Mouse (Mus musculus) brain, embryonic 14.5 days (tissue): Measurements from ENCODE around the gene Spred2.

ENCODE experiments used
- CTCF ChIP-seq: fragments of 200-500 bp; IDR thresholded peaks from 2 replicates; pipeline ENCODE4 v1.5.1; 2012; ENCODE audit warnings: inconsistent platforms, mild to moderate bottlenecking, moderate library complexity, borderline replicate concordance; ENCODE audit not compliant: insufficient read depth, insufficient read length; ENCODE audit errors: extremely low read depth
- POLR2A ChIP-seq: fragments of 200-500 bp; IDR thresholded peaks from 2 replicates; pipeline ENCODE4 v1.6.1; 2012; ENCODE audit warnings: mild to moderate bottlenecking, inconsistent platforms, borderline replicate concordance; ENCODE audit not compliant: poor library complexity, insufficient read depth, insufficient read length, severe bottlenecking; ENCODE audit errors: extremely low read depth

- no peak for TF ChIP-seq CTCF
- TF ChIP-seq POLR2A = no peak
These were observed 23.5 kb downstream of the Spred2 start for GRCm38 (mm10) chr11:19947626-19948135.
